Mouse (Mus musculus): Measurements from ENCODE around the gene Sebox.

GRCm38 (mm10) chr11:78530001-78530400, 26.8 kb downstream of the Sebox start:
- TF ChIP-seq CTCF (IDR thresholded peaks at IDR 0.05; ENCODE audit: low read depth, low read length) (no peak), POLR2A (IDR thresholded peaks at IDR 0.05; ENCODE audit: borderline replicate concordance, low read depth, low read length) (no peak)

Data from bone marrow macrophage, adult 2 months (primary cell).